Mouse (Mus musculus): ENCODE measurements at regions not wholly inside any gene's neighbourhood (a gene's known extent, or its start where the extent isn't known, plus 50 kb on each side); places are given as distances from the start of the nearest gene placed in this dataset.

DNA sequence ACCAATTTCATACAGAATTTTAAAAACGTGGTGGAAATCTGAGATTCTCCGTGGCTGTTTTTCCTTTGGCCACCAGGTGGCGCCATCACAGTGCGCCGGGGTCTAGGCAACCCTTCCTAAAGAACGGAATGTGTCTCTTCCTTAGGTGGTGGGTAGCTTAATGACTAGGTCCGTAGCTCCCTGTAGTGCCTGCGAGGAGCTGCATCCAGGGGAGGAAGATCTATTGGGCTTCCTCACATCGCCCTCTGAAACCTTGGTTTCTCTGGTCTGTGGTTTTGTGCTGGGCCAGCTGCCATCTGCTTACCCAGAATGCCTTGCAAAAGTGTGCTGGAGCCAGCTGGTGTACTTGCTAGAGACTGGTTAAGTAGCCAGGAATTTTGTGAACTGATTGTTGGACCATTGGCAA is 107.6 kb downstream of the Slc4a3 start:
- TF ChIP-seq CTCF (conservative IDR thresholded peaks at IDR 0.05; ENCODE audit: low read length) (peak; percentile 95), NANOG (IDR thresholded peaks at IDR 0.05; ENCODE audit: borderline replicate concordance, low read length) (no peak)
